Mouse (Mus musculus) heart, postnatal 0 days (tissue): Measurements from ENCODE around the gene Bex1. TPM values are rescaled to one million over a fixed set of nuclear protein-coding genes. Genes with fewer than 3 reads are reported as not detected.

Experiments
- ATAC-seq: fragments of 200-750 bp; cut with Nextera tagmentation; 2 replicates; pipeline ENCODE4 v1.8.0; 2017; ENCODE audit warnings: low read depth, moderate number of reproducible peaks, moderate library complexity; ENCODE audit not compliant: insufficient read depth
- DNase-seq: peaks from one replicate; pipeline ENCODE4 v3.0.0-alpha.2; 2016; ENCODE audit warnings: low spot score
- H3K27ac ChIP-seq: fragments of 300-500 bp; sonication (generic); 2 replicates; pipeline ENCODE4 v1.5.1; 2014; ENCODE audit warnings: low read depth, mild to moderate bottlenecking
- H3K27me3 ChIP-seq: fragments of 300-500 bp; sonication (generic); 2 replicates; pipeline ENCODE4 v1.6.1; 2014; ENCODE audit warnings: low read length, mixed read lengths; ENCODE audit not compliant: control insufficient read depth, insufficient read depth
- H3K36me3 ChIP-seq: fragments of 300-500 bp; sonication (generic); replicated peaks from 2 replicates; pipeline ENCODE4 v1.6.1; 2014; ENCODE audit warnings: low read length, mixed read lengths; ENCODE audit not compliant: control insufficient read depth, insufficient read depth
- H3K4me1 ChIP-seq: fragments of 300-500 bp; sonication (generic); 2 replicates; pipeline ENCODE4 v1.6.1; 2014; ENCODE audit warnings: antibody characterized with exemption; ENCODE audit not compliant: control insufficient read depth, insufficient read depth
- H3K4me2 ChIP-seq: fragments of 300-500 bp; sonication (generic); 2 replicates; pipeline ENCODE4 v1.6.1; 2014; ENCODE audit warnings: low read depth, mild to moderate bottlenecking, low read length, moderate library complexity
- H3K4me3 ChIP-seq: fragments of 300-500 bp; sonication (generic); 2 replicates; pipeline ENCODE4 v1.5.1; 2014; ENCODE audit warnings: low read depth, low read length
- H3K9ac ChIP-seq: fragments of 300-500 bp; sonication (generic); replicated peaks from 2 replicates; pipeline ENCODE4 v1.6.1; 2014; ENCODE audit warnings: low read depth, low read length, mixed read lengths
- H3K9me3 ChIP-seq: fragments of 300-500 bp; sonication (generic); replicated peaks from 2 replicates; pipeline ENCODE4 v1.6.1; 2016; ENCODE audit warnings: low read length; ENCODE audit not compliant: control insufficient read depth
- CTCF ChIP-seq: IDR thresholded peaks from 2 replicates; pipeline ENCODE4 v1.5.1; 2016; ENCODE audit warnings: antibody characterized with exemption, control low read depth, low read depth
- EP300 ChIP-seq: IDR thresholded peaks from 2 replicates; pipeline ENCODE4 v1.6.1; 2016; ENCODE audit warnings: antibody characterized with exemption, low read depth
- WGBS: fragments of 180-500 bp; shearing (Covaris S2); extraction: QIAGEN DNeasy Blood & Tissue Kit; methylation state at CpG from one replicate; pipeline ENCODE4 v1.1.7; 2014; 5-methylcytosine and 5-hydroxymethylcytosine counted together
- polyA plus RNA-seq: library from polyadenylated mRNA; unstranded; fragments of >200 nt; fragmentation: Nextera tagmentation; extraction: Ambion mirVana; gene quantifications from 2 replicates; pipeline ENCODE4 v1.2.1, GENCODE M21; 2015
- total RNA-seq: library from RNA; depleted of rRNA; stranded (reverse); fragments of >200 nt; gene quantifications from 2 replicates; pipeline ENCODE4 v1.2.3, GENCODE M21; 2014; ENCODE audit warnings: low replicate concordance

The Bex1 gene
- total and polyA plus RNA-seq, 2 experiments from 2014 or later, result 69.5 to 141 TPM

DNA sequence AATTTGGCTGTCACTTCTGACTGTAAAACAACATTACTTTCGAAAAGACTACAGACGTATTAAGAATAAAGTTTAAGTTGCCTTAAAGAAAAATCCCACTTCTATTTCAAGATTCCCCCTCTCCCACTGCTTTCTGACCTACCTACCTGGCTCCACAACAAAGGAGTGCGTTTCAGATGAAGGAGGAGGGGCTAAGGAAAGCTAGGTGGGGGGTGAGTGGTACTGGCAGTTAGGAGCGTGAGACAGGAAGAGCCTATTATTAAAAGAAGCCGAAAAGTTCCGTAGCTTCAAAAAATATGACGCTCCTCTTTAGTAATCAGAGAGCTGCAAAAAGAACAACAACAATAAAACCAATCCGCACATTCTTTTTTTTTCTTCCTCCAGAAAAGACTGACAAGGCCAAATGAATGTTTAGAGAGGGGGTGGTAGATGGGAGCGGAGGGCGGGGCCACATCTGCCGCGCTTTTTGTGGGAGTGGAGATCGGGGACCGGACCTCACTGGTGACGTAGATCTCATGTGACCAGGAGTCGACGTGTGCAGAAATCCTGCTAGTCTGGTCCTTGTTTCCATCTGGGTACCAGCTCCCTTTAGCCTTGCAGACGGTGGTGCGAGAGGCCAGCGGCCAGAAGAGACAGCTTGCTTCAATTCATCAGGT lies 29.4 kb upstream of the Bex1 start, which contains the start of gene Tceal9:
Gene Tceal9 (plus strand): TSS at position 506 of the 656 bp plus-strand sequence.
- no peaks in the 10 kb centered on the region for H3K27me3 ChIP-seq
- ATAC-seq (peak; percentile 92), DNase-seq (peak; percentile 84)
- no peaks in the 10 kb centered on the region for H3K9me3 ChIP-seq
- peak within 1 kb of the TSS; percentile 84 for H3K27ac ChIP-seq
- H3K9ac ChIP-seq, result peak within 1 kb of the TSS; percentile 69
- 0 out of 2 replicates have a peak, but pooled peaks cover 4% of the 10 kb centered on the region for H3K36me3 ChIP-seq
- H3K4me1 ChIP-seq, result no peaks in the 10 kb centered on the region
- peak within 1 kb of the TSS; percentile 66 for H3K4me3 ChIP-seq
- no peak for TF ChIP-seq EP300
- no peak for TF ChIP-seq CTCF
- 21% methylated on average over 20 of the region's 20 CpGs for WGBS
- H3K4me2 ChIP-seq, result peak within 1 kb of the TSS; percentile 68

DNA sequence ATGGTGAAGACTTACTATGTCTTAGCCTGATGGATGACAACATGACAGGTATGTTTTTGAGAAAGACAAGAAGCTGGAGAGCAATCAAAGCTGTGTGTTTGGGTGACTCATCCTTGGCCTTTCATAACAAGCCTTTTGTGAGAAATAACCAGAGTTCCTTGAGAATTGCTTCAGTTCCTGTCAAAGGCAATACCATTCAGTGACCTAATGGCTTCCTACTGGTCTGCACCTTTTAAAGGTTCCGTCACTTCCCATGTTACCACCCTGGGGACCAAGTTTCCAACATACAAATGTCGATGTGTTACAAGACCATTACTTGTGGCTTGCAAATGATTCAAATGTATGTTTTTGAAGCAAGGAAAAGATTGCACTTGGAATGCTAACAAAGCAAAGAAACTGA lies 27.9 kb upstream of the Bex1 start:
- Histone ChIP-seq H3K9ac (no peak overlapping the region), H3K36me3 (0 out of 2 replicates have a peak, but pooled peaks cover 4% of the 10 kb centered on the region), H3K27ac (no peak overlapping the region), H3K4me1 (no peaks in the 10 kb centered on the region), H3K4me3 (no peak overlapping the region), H3K9me3 (no peaks in the 10 kb centered on the region), H3K4me2 (no peak overlapping the region), H3K27me3 (no peaks in the 10 kb centered on the region)
- WGBS, result 62% methylated on average over 2 of the region's 2 CpGs
- no peak for DNase-seq
- no peak for TF ChIP-seq EP300
- no peak for TF ChIP-seq CTCF
- no peak for ATAC-seq

DNA sequence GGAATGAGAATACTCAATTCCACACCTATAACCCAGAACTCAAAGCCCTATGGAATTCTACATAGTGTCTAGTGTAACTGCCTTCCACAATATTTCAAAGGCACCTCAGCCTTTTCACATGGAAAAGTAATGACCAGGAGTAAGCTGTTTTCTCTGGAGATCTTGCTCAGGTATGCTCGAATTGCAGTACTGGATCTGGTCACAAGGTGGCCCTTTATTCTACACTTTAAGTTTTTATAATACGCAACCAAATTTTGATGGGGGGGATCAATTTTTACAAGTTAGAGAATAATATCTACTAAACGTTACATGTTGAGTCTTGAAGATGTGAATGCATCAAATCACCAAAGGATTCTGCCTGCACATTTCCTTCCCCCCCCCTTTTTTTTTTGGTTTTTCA lies 22.8 kb upstream of the Bex1 start:
- no peaks in the 10 kb centered on the region for H3K4me1 ChIP-seq
- TF ChIP-seq EP300 (no peak), CTCF (peak; percentile 45)
- no peak overlapping the region for H3K4me2 ChIP-seq
- H3K36me3 ChIP-seq, result no peaks in the 10 kb centered on the region
- no peak overlapping the region for H3K4me3 ChIP-seq
- no peaks in the 10 kb centered on the region for H3K27me3 ChIP-seq
- 40% methylated on average over 3 of the region's 3 CpGs for WGBS
- no peak overlapping the region for H3K9ac ChIP-seq
- DNase-seq, result no peak
- no peak for ATAC-seq
- no peaks in the 10 kb centered on the region for H3K9me3 ChIP-seq
- no peak overlapping the region for H3K27ac ChIP-seq

DNA sequence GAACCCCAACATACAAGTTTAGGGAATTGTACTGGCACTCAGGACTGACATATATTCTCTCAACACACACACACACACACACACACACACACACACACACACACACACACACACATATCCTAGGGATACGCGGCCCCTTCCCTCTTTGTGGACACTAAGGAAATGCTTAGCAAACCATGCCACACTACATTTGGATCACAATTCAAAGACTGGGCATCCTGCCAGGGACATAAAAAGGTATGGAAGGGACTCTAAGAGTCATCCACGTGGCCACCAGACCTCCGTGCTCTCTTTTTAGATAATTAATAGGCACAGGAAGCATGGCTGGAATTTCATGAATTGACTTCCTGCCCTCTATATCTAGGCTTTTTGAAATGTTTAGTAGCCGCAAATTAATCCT lies 12.5 kb upstream of the Bex1 start:
- Histone ChIP-seq H3K4me3 (no peak overlapping the region), H3K36me3 (no peaks in the 10 kb centered on the region), H3K4me2 (0 out of 2 replicates have a peak overlapping the region, but pooled peaks have one; percentile 9), H3K4me1 (peaks cover 4% of the 10 kb centered on the region; the same call in 1 of the 2 replicates), H3K27me3 (no peaks in the 10 kb centered on the region), H3K9ac (no peak overlapping the region), H3K9me3 (no peaks in the 10 kb centered on the region), H3K27ac (no peak overlapping the region)
- 27% methylated on average over 5 of the region's 5 CpGs for WGBS
- TF ChIP-seq EP300, result no peak
- no peak for TF ChIP-seq CTCF
- ATAC-seq (peak; percentile 33; the same call in 1 of the 2 replicates), DNase-seq (no peak)

DNA sequence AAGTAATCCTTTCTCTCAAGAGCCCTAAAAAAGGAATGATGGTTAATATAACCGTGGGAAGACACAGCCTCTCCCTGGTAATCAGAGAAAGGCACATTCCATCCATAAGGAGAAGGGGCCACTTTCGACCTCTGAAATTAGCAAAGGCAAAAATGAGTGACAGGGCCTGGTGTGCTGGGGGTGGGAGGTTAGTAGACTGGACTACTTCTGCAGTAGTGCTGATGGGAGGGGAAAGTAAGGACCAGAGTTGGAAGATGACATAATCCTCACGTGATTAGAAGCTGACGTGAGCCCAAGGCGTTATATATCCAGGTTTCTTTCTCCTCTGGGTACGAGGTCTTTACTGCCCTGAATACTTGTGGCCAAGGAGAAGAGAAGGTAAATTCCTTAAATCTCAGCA lies 8.4 kb upstream of the Bex1 start:
- DNase-seq, result peak; percentile 38
- Histone ChIP-seq H3K4me1 (peaks cover 4% of the 10 kb centered on the region; the same call in 1 of the 2 replicates), H3K27me3 (no peaks in the 10 kb centered on the region), H3K4me3 (no peak overlapping the region), H3K27ac (no peak overlapping the region), H3K9ac (no peak overlapping the region), H3K4me2 (no peak overlapping the region), H3K36me3 (no peaks in the 10 kb centered on the region), H3K9me3 (no peaks in the 10 kb centered on the region)
- TF ChIP-seq EP300, result no peak
- no peak for TF ChIP-seq CTCF
- peak; percentile 53; the same call in 1 of the 2 replicates for ATAC-seq
- 41% methylated on average over 6 of the region's 6 CpGs for WGBS
